Mouse (Mus musculus) neural tube, embryonic 15.5 days (tissue): ENCODE measurements around the gene Cd101. TPM values are rescaled to one million over a fixed set of nuclear protein-coding genes. Genes with fewer than 3 reads are reported as not detected.

Experiments
- ATAC-seq: fragments of 200-750 bp; cut with Nextera tagmentation; 2 replicates; pipeline ENCODE4 v1.8.0; 2017; ENCODE audit warnings: mild to moderate bottlenecking, moderate TSS enrichment, moderate library complexity; ENCODE audit not compliant: low FRiP score
- H3K27ac ChIP-seq: fragments of 300-500 bp; sonication (generic); replicated peaks from 2 replicates; pipeline ENCODE4 v1.5.1; 2015; ENCODE audit warnings: mild to moderate bottlenecking, inconsistent platforms
- H3K27me3 ChIP-seq: fragments of 300-500 bp; sonication (generic); replicated peaks from 2 replicates; pipeline ENCODE4 v1.6.1; 2015; ENCODE audit warnings: inconsistent platforms
- H3K36me3 ChIP-seq: fragments of 300-500 bp; sonication (generic); 2 replicates; pipeline ENCODE4 v1.6.1; 2015; ENCODE audit warnings: inconsistent platforms
- H3K4me1 ChIP-seq: fragments of 300-500 bp; sonication (generic); 2 replicates; pipeline ENCODE4 v1.6.1; 2015; ENCODE audit warnings: inconsistent platforms
- H3K4me2 ChIP-seq: fragments of 300-500 bp; sonication (generic); 2 replicates; pipeline ENCODE4 v1.6.1; 2015; ENCODE audit warnings: inconsistent platforms, mild to moderate bottlenecking, moderate library complexity
- H3K4me3 ChIP-seq: fragments of 300-500 bp; sonication (generic); replicated peaks from 2 replicates; pipeline ENCODE4 v1.5.1; 2015; ENCODE audit warnings: mild to moderate bottlenecking, inconsistent platforms
- H3K9ac ChIP-seq: fragments of 300-500 bp; sonication (generic); replicated peaks from 2 replicates; pipeline ENCODE4 v1.6.1; 2015; ENCODE audit warnings: mild to moderate bottlenecking, inconsistent platforms
- H3K9me3 ChIP-seq: fragments of 300-500 bp; sonication (generic); replicated peaks from 2 replicates; pipeline ENCODE4 v1.6.1; 2016; ENCODE audit warnings: inconsistent platforms
- WGBS: fragments of 180-500 bp; shearing (Covaris S2); methylation state at CpG from one replicate; pipeline ENCODE4 v1.1.7; 2015; ENCODE audit warnings: mixed read lengths; 5-methylcytosine and 5-hydroxymethylcytosine counted together
- polyA plus RNA-seq: library from polyadenylated mRNA; unstranded; fragments of >200 nt; fragmentation: Nextera tagmentation; extraction: Ambion mirVana; gene quantifications from 2 replicates; pipeline ENCODE4 v1.2.1, GENCODE M21; 2015

Gene Cd101
- polyA plus RNA-seq, 1 experiment from 2014 or later: not detected

DNA sequence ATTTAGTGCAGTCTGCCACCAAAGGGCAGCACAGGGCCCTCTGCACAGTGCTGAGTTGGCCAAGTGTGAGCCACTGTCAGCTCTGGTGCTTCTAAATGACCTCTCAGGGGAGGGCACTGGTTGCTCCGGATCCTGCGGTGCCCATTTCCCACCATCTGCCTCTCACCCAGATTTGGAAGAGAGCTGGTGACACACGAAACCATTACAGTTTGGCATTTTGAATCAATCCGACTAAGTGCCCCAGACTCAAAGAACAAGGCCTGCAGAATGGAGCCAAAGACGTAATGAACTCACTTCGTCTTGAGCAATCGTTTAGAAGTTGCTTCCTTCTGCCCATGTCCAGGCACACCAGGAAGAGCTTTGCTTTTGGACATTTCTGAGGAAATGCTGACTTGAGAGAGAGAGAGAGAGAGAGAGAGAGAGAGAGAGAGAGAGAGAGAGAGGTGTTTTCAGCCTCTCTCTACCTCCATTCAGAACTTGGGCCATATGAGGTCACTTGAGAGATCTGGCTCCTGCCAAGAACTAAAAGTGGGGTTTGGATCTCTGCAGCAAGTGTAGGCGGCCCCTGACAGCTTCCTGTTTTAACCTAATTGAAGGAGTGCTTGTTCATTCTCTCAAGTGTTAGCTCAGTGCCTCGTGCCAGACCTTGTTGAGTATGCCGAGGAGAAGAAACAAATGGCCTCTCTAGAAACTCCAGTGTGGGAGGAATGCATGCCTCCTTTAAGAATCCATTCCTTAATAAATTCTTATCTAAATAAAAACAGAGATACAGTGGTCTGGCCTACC lies 31.4 kb downstream of the Cd101 start:
- Histone ChIP-seq H3K27me3 (no peaks in the 10 kb centered on the region), H3K36me3 (no peaks in the 10 kb centered on the region), H3K9ac (no peak overlapping the region), H3K9me3 (no peaks in the 10 kb centered on the region), H3K4me1 (no peaks in the 10 kb centered on the region; the same call in 1 of the 2 replicates), H3K4me2 (no peak overlapping the region), H3K4me3 (no peak overlapping the region), H3K27ac (no peak overlapping the region)
- 77% methylated on average over 10 of the region's 10 CpGs for WGBS
- ATAC-seq: no peak

- Histone ChIP-seq H3K27me3 (no peaks in the 10 kb centered on the region), H3K36me3 (no peaks in the 10 kb centered on the region), H3K4me3 (no peak overlapping the region), H3K4me2 (no peak overlapping the region), H3K9ac (no peak overlapping the region), H3K27ac (no peak overlapping the region), H3K4me1 (peaks cover 9% of the 10 kb centered on the region), H3K9me3 (no peaks in the 10 kb centered on the region)
- WGBS: 75% methylated on average over 4 of the region's 4 CpGs
- no peak for ATAC-seq
Measured at GRCm38 (mm10) chr3:100994252-100994651, 35.1 kb downstream of the Cd101 start.

DNA sequence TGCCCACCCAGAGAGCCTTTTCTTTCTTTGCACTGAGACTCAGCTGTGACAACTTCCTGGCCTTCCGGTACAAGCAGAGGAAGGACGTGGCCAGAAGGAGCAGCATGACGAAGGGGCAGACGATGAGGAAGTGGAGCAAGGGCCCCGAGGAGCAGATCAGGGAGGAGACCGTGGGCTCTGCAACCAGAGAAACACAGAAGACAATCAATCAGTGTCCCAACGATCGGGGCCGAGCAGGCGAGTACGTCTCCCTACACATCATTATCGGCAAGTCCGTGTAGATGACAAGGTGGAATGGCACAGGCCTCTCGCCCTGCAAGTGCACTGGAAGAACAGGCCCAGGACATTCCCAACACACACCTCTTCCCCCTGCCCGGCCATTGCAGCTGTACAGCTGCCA lies 35.6 kb downstream of the Cd101 start:
- Histone ChIP-seq H3K27ac (no peak overlapping the region), H3K9ac (no peak overlapping the region), H3K9me3 (no peaks in the 10 kb centered on the region), H3K36me3 (no peaks in the 10 kb centered on the region), H3K4me1 (peaks cover 14% of the 10 kb centered on the region), H3K4me3 (no peak overlapping the region), H3K27me3 (no peaks in the 10 kb centered on the region), H3K4me2 (no peak overlapping the region)
- WGBS: 66% methylated on average over 15 of the region's 15 CpGs
- ATAC-seq: no peak

DNA sequence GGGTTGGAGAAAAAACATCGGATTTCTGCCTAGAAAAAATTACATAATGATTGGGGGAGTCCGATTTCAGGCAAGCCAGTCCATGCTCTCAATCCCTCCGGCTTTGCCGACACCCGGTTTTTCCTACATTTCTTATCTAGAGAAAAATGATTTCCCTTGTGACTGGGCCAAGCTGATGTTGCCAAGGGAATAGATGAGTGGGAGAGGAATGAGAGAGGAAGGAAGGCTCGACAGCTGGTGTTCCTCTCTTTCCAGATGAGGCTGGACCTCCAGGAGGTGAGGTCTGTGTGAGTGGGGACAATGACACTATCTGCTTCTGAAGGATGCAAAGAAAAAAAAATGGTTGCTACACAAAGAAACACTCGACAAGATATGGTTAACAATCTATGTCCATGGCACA lies 36.2 kb downstream of the Cd101 start:
- peaks cover 16% of the 10 kb centered on the region for H3K4me1 ChIP-seq
- no peaks in the 10 kb centered on the region for H3K9me3 ChIP-seq
- WGBS: 83% methylated on average over 7 of the region's 7 CpGs
- H3K36me3 ChIP-seq: no peaks in the 10 kb centered on the region
- no peaks in the 10 kb centered on the region for H3K27me3 ChIP-seq
- ATAC-seq: no peak
- no peak overlapping the region for H3K4me3 ChIP-seq
- H3K4me2 ChIP-seq: no peak overlapping the region
- H3K9ac ChIP-seq: no peak overlapping the region
- no peak overlapping the region for H3K27ac ChIP-seq

GRCm38 (mm10) chr3:100990231-100990630 lies 39.1 kb downstream of the Cd101 start:
- Histone ChIP-seq H3K9me3 (no peaks in the 10 kb centered on the region), H3K36me3 (no peaks in the 10 kb centered on the region), H3K4me1 (peaks cover 16% of the 10 kb centered on the region), H3K4me3 (no peak overlapping the region), H3K9ac (no peak overlapping the region), H3K4me2 (no peak overlapping the region), H3K27ac (no peak overlapping the region), H3K27me3 (no peaks in the 10 kb centered on the region)
- no peak for ATAC-seq
- 15% methylated on average over 1 of the region's 1 CpGs for WGBS

DNA sequence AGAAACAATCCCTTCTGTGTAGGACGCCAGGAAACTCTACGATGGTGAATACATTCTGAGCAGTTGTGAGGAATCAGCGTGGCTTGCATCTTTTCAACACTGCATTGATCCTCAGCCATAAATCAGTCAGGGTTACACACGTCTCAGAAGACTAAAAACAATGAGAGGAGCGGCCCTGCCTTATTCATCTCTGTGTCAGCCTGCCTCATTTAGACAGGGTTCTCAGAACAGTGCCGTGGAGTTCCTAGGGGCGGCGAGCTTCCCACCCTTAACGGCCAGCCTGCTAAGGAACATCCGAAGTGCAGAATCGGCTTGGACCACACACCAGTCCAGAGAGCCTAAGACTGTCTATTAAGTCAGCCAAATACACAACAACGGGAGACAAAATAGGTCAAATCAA lies 39.9 kb downstream of the Cd101 start:
- H3K27me3 ChIP-seq: no peaks in the 10 kb centered on the region
- H3K27ac ChIP-seq: no peak overlapping the region; the same call in 1 of the 2 replicates
- no peak overlapping the region for H3K9ac ChIP-seq
- H3K4me2 ChIP-seq: 0 out of 2 replicates have a peak overlapping the region, but pooled peaks have one; percentile 6
- no peaks in the 10 kb centered on the region for H3K36me3 ChIP-seq
- WGBS: 10% methylated on average over 12 of the region's 12 CpGs
- H3K4me1 ChIP-seq: peaks cover 16% of the 10 kb centered on the region
- no peak overlapping the region for H3K4me3 ChIP-seq
- ATAC-seq: peak; percentile 23; the same call in 1 of the 2 replicates
- no peaks in the 10 kb centered on the region for H3K9me3 ChIP-seq

DNA sequence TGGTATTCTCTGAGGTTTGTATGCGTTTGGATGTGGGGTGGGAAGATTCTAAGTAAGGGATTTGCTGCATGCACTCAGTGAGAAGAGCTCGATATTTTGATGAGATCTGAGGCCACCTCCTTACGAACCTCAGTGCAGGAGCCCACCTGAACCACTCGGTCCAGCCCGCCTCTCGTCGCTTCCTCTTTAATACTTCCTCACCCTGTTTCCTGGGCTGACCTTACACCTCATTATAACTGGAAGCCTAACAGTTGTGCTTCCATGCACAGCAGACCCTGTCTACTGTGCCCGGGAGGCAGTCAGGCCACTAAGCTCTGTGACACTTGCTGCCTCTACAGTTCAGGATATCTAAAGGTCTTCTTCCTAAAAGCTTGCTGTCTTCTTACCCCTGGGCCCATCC lies 50.1 kb downstream of the Cd101 start:
- Histone ChIP-seq H3K27me3 (no peaks in the 10 kb centered on the region), H3K9me3 (no peaks in the 10 kb centered on the region), H3K4me3 (no peak overlapping the region), H3K9ac (no peak overlapping the region), H3K36me3 (no peaks in the 10 kb centered on the region), H3K4me2 (no peak overlapping the region), H3K27ac (no peak overlapping the region), H3K4me1 (peaks cover 13% of the 10 kb centered on the region; the same call in 1 of the 2 replicates)
- 85% methylated on average over 8 of the region's 8 CpGs for WGBS
- ATAC-seq: no peak

DNA sequence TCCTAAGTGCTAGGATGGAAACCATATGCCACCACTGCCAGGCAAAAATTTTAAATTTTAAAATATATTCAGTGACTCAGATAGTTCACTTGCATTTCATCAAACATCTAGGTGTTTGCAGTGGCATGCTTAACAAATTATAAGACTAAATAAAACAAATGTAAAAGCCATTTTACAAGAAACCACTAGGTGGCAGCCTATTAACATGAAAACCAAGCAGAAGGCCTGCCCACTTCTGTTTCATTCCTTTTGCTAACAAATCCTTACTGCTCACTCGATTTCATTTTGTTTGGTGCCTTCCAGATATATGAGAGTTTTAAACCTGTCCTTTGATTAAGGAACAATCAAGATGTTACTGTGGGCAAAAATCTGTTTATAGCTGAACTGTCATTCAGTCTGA lies 55.5 kb downstream of the Cd101 start:
- Histone ChIP-seq H3K36me3 (no peaks in the 10 kb centered on the region), H3K4me2 (no peak overlapping the region), H3K4me1 (peaks cover 14% of the 10 kb centered on the region), H3K9ac (no peak overlapping the region), H3K4me3 (no peak overlapping the region), H3K27me3 (no peaks in the 10 kb centered on the region), H3K27ac (no peak overlapping the region), H3K9me3 (no peaks in the 10 kb centered on the region)
- 2% methylated on average over 1 of the region's 1 CpGs for WGBS
- no peak for ATAC-seq

DNA sequence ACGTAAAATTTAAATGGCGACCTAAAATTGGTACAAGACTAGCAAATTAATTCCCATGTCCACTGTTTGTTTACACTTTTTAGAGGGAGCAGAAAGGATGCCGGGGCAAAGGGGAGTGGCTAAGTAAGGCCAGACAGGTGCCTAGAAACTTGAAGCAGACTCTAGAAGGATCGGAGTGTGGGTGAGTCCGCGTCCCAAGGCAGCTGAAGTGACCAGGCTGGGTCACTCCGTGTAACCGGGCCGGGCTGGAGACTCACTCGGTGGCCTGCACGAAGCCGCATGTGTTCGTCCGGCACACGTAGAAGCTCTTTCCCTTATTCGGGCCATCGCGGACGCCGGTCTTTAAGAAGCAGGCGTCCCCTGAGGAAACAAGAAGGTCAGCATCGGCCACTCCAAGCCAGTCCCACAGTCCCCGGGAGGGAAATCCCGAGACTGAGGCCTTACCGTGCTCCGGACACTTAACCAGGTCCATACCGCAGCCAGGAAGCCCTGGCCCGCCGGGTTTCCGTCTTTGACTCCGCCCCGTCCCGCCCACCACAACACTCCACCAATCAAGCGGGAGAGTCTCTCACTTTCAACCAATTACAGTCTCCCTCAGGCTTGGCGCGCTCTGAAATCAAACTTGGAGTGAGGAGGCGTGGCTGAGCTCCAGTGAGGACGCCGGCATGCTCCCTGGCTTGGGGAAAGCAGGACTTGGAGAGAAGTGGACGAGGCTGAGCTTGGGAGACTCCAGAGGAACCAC lies 60.0 kb downstream of the Cd101 start, which contains the start of gene Ttf2:
Gene Ttf2 (minus strand): TSS at position 488 of the 742 bp plus-strand sequence.
- peak; percentile 98 for ATAC-seq
- Histone ChIP-seq H3K4me1 (peaks cover 11% of the 10 kb centered on the region), H3K27me3 (no peaks in the 10 kb centered on the region), H3K4me2 (peak within 1 kb of the TSS; percentile 94), H3K9me3 (no peaks in the 10 kb centered on the region), H3K9ac (peak within 1 kb of the TSS; percentile 66), H3K36me3 (no peaks in the 10 kb centered on the region), H3K4me3 (peak within 1 kb of the TSS; percentile 68), H3K27ac (no peak within 1 kb of the TSS)
- WGBS: under 1% methylated on average over 40 of the region's 40 CpGs

GRCm38 (mm10) chr3:100963849-100964542 lies 65.4 kb downstream of the Cd101 start:
- Histone ChIP-seq H3K9me3 (no peaks in the 10 kb centered on the region), H3K27me3 (no peaks in the 10 kb centered on the region), H3K27ac (no peak overlapping the region; the same call in 1 of the 2 replicates), H3K4me1 (peaks cover 3% of the 10 kb centered on the region; the same call in 1 of the 2 replicates), H3K4me3 (no peak overlapping the region), H3K4me2 (no peak overlapping the region), H3K36me3 (no peaks in the 10 kb centered on the region), H3K9ac (no peak overlapping the region)
- 71% methylated on average over 14 of the region's 14 CpGs for WGBS
- peak; percentile 67 for ATAC-seq

GRCm38 (mm10) chr3:100961501-100961900 lies 67.9 kb downstream of the Cd101 start:
- Histone ChIP-seq H3K27me3 (no peaks in the 10 kb centered on the region), H3K9me3 (no peaks in the 10 kb centered on the region), H3K4me3 (no peak overlapping the region), H3K27ac (no peak overlapping the region), H3K36me3 (no peaks in the 10 kb centered on the region), H3K4me2 (no peak overlapping the region), H3K9ac (no peak overlapping the region), H3K4me1 (no peaks in the 10 kb centered on the region)
- ATAC-seq: no peak
- 92% methylated on average over 7 of the region's 7 CpGs for WGBS
